Mouse (Mus musculus): ENCODE measurements around the gene Coro1b.

- TF ChIP-seq POLR2A (IDR thresholded peaks at IDR 0.05; ENCODE audit: borderline replicate concordance, control insufficient read depth, low read depth, low read length) = no peak
- no peak for TF ChIP-seq CTCF (IDR thresholded peaks at IDR 0.05; ENCODE audit: control insufficient read depth, insufficient read depth, low read length)
These were observed 10.5 kb upstream of the Coro1b start for GRCm38 (mm10) chr19:4137913-4138312.

All from bone marrow, adult 2 months (tissue).